Mouse (Mus musculus) kidney, embryonic 14.5 days (tissue): ENCODE data around the gene Rab31. TPM values are rescaled to one million over a fixed set of nuclear protein-coding genes. Genes with fewer than 3 reads are reported as not detected.

Source experiments
- ATAC-seq: fragments of 200-750 bp; cut with Nextera tagmentation; 2 replicates; pipeline ENCODE4 v1.8.0; 2017; ENCODE audit warnings: moderate number of reproducible peaks, mild to moderate bottlenecking, moderate TSS enrichment, moderate library complexity; ENCODE audit not compliant: low FRiP score, low TSS enrichment
- H3K27ac ChIP-seq: fragments of 300-500 bp; sonication (generic); 2 replicates; pipeline ENCODE4 v1.5.1; 2014; ENCODE audit warnings: low read depth, mild to moderate bottlenecking, low read length, moderate library complexity, mixed read lengths
- H3K27me3 ChIP-seq: fragments of 300-500 bp; sonication (generic); 2 replicates; pipeline ENCODE4 v1.6.1; 2014; ENCODE audit warnings: mild to moderate bottlenecking, low read length; ENCODE audit not compliant: control insufficient read depth, insufficient read depth
- H3K36me3 ChIP-seq: fragments of 300-500 bp; sonication (generic); 2 replicates; pipeline ENCODE4 v1.6.1; 2014; ENCODE audit warnings: low read length, mixed read lengths; ENCODE audit not compliant: control insufficient read depth, insufficient read depth
- H3K4me1 ChIP-seq: fragments of 300-500 bp; sonication (generic); 2 replicates; pipeline ENCODE4 v1.6.1; 2014; ENCODE audit warnings: low read length, mixed read lengths; ENCODE audit not compliant: control insufficient read depth, insufficient read depth
- H3K4me2 ChIP-seq: fragments of 300-500 bp; sonication (generic); replicated peaks from 2 replicates; pipeline ENCODE4 v1.6.1; 2014; ENCODE audit warnings: low read depth, mild to moderate bottlenecking, low read length
- H3K4me3 ChIP-seq: fragments of 300-500 bp; sonication (generic); 2 replicates; pipeline ENCODE4 v1.5.1; 2014; ENCODE audit warnings: mild to moderate bottlenecking, low read length
- H3K9ac ChIP-seq: fragments of 300-500 bp; sonication (generic); 2 replicates; pipeline ENCODE4 v1.6.1; 2014; ENCODE audit warnings: low read depth, mild to moderate bottlenecking, low read length, moderate library complexity
- H3K9me3 ChIP-seq: fragments of 300-500 bp; sonication (generic); 2 replicates; pipeline ENCODE4 v1.6.1; 2016; ENCODE audit warnings: low read length; ENCODE audit not compliant: control insufficient read depth
- WGBS: fragments of 180-500 bp; shearing (Covaris S2); extraction: QIAGEN DNeasy Blood & Tissue Kit; methylation state at CpG from one replicate; pipeline ENCODE4 v1.1.7; 2014; 5-methylcytosine and 5-hydroxymethylcytosine counted together
- polyA plus RNA-seq: library from polyadenylated mRNA; unstranded; fragments of >200 nt; fragmentation: Nextera tagmentation; extraction: Ambion mirVana; gene quantifications from 2 replicates; pipeline ENCODE4 v1.2.1, GENCODE M21; 2014

Rab31 gene
- polyA plus RNA-seq, result 21.2 and 38.0 TPM in 2 replicates

GRCm38 (mm10) chr17:65771951-65772934, at the start of gene Rab31:
Gene Rab31, minus strand, starts transcription at chr17:65772752.
- H3K9me3 ChIP-seq, result no peaks in the 10 kb centered on the region
- H3K27me3 ChIP-seq, result peaks cover 3% of the 10 kb centered on the region; the same call in 1 of the 2 replicates
- under 1% methylated on average over 70 of the region's 75 CpGs for WGBS
- peak; percentile 83 for ATAC-seq
- H3K4me2 ChIP-seq, result peak within 1 kb of the TSS; percentile 83
- H3K27ac ChIP-seq, result no peak within 1 kb of the TSS
- peaks cover 7% of the 10 kb centered on the region; the same call in 1 of the 2 replicates for H3K4me1 ChIP-seq
- H3K4me3 ChIP-seq, result peak within 1 kb of the TSS; percentile 58
- peak within 1 kb of the TSS; percentile 71 for H3K9ac ChIP-seq
- H3K36me3 ChIP-seq, result no peaks in the 10 kb centered on the region

- Histone ChIP-seq H3K9ac (no peak overlapping the region), H3K4me1 (no peaks in the 10 kb centered on the region), H3K27me3 (no peaks in the 10 kb centered on the region), H3K27ac (no peak overlapping the region), H3K4me2 (no peak overlapping the region), H3K4me3 (no peak overlapping the region), H3K9me3 (no peaks in the 10 kb centered on the region), H3K36me3 (peaks cover 66% of the 10 kb centered on the region)
- 66% methylated on average over 5 of the region's 5 CpGs for WGBS
- ATAC-seq, result no peak
These were observed 47.6 kb upstream of the Rab31 start for GRCm38 (mm10) chr17:65820197-65820596.

GRCm38 (mm10) chr17:65813763-65814162, 41.2 kb upstream of the Rab31 start:
- H3K9ac ChIP-seq, result no peak overlapping the region
- no peak overlapping the region for H3K27ac ChIP-seq
- peaks cover 69% of the 10 kb centered on the region for H3K36me3 ChIP-seq
- H3K9me3 ChIP-seq, result no peaks in the 10 kb centered on the region
- WGBS, result 92% methylated on average over 8 of the region's 8 CpGs
- H3K27me3 ChIP-seq, result no peaks in the 10 kb centered on the region
- ATAC-seq, result no peak
- no peak overlapping the region for H3K4me3 ChIP-seq
- H3K4me1 ChIP-seq, result no peaks in the 10 kb centered on the region
- H3K4me2 ChIP-seq, result no peak overlapping the region

- WGBS, result 81% methylated on average over 5 of the region's 5 CpGs
- Histone ChIP-seq H3K4me3 (no peak overlapping the region), H3K9ac (no peak overlapping the region), H3K27me3 (no peaks in the 10 kb centered on the region), H3K36me3 (peaks cover 59% of the 10 kb centered on the region), H3K4me2 (no peak overlapping the region), H3K9me3 (no peaks in the 10 kb centered on the region), H3K4me1 (no peaks in the 10 kb centered on the region), H3K27ac (no peak overlapping the region)
- no peak for ATAC-seq
These were observed 38.5 kb upstream of the Rab31 start for GRCm38 (mm10) chr17:65811032-65811431.

- 94% methylated on average over 2 of the region's 2 CpGs for WGBS
- Histone ChIP-seq H3K36me3 (peaks cover 33% of the 10 kb centered on the region; the same call in 1 of the 2 replicates), H3K9me3 (no peaks in the 10 kb centered on the region), H3K4me3 (no peak overlapping the region), H3K4me1 (no peaks in the 10 kb centered on the region), H3K9ac (no peak overlapping the region), H3K27me3 (no peaks in the 10 kb centered on the region), H3K4me2 (no peak overlapping the region), H3K27ac (no peak overlapping the region)
- no peak for ATAC-seq
These were observed 33.9 kb upstream of the Rab31 start for GRCm38 (mm10) chr17:65806416-65806815.

- no peak for ATAC-seq
- 84% methylated on average over 4 of the region's 4 CpGs for WGBS
These were observed 33.4 kb upstream of the Rab31 start for GRCm38 (mm10) chr17:65805966-65806365.

GRCm38 (mm10) chr17:65802026-65802425, 29.5 kb upstream of the Rab31 start:
- H3K27ac ChIP-seq, result no peak overlapping the region
- H3K4me2 ChIP-seq, result no peak overlapping the region
- no peak for ATAC-seq
- H3K36me3 ChIP-seq, result peaks cover 14% of the 10 kb centered on the region; the same call in 1 of the 2 replicates
- H3K4me1 ChIP-seq, result no peaks in the 10 kb centered on the region
- H3K27me3 ChIP-seq, result no peaks in the 10 kb centered on the region
- WGBS, result 81% methylated on average over 4 of the region's 4 CpGs
- no peak overlapping the region for H3K4me3 ChIP-seq
- no peak overlapping the region for H3K9ac ChIP-seq
- no peaks in the 10 kb centered on the region for H3K9me3 ChIP-seq

More at GRCm38 (mm10) chr17:65805966-65806365, 33.4 kb upstream of the Rab31 start:
- H3K27ac ChIP-seq, result no peak overlapping the region
- no peaks in the 10 kb centered on the region for H3K4me1 ChIP-seq
- H3K27me3 ChIP-seq, result no peaks in the 10 kb centered on the region
- H3K9me3 ChIP-seq, result no peaks in the 10 kb centered on the region
- no peak overlapping the region for H3K4me3 ChIP-seq
- H3K9ac ChIP-seq, result no peak overlapping the region
- H3K4me2 ChIP-seq, result no peak overlapping the region
- peaks cover 29% of the 10 kb centered on the region; the same call in 1 of the 2 replicates for H3K36me3 ChIP-seq

- no peak for ATAC-seq
These were observed 27.9 kb upstream of the Rab31 start for GRCm38 (mm10) chr17:65800451-65800850.

GRCm38 (mm10) chr17:65799353-65799752, 26.8 kb upstream of the Rab31 start:
- 91% methylated on average over 1 of the region's 1 CpGs for WGBS
- Histone ChIP-seq H3K27ac (no peak overlapping the region), H3K4me2 (no peak overlapping the region), H3K36me3 (peaks cover 7% of the 10 kb centered on the region; the same call in 1 of the 2 replicates), H3K9me3 (no peaks in the 10 kb centered on the region), H3K27me3 (no peaks in the 10 kb centered on the region), H3K4me3 (no peak overlapping the region), H3K4me1 (no peaks in the 10 kb centered on the region), H3K9ac (no peak overlapping the region)
- ATAC-seq, result no peak

More at GRCm38 (mm10) chr17:65800451-65800850, 27.9 kb upstream of the Rab31 start:
- H3K9me3 ChIP-seq, result no peaks in the 10 kb centered on the region
- no peak overlapping the region for H3K27ac ChIP-seq
- H3K9ac ChIP-seq, result no peak overlapping the region
- H3K4me2 ChIP-seq, result no peak overlapping the region
- WGBS, result 87% methylated on average over 6 of the region's 6 CpGs
- no peaks in the 10 kb centered on the region for H3K4me1 ChIP-seq
- no peaks in the 10 kb centered on the region for H3K27me3 ChIP-seq
- no peak overlapping the region for H3K4me3 ChIP-seq
- peaks cover 8% of the 10 kb centered on the region; the same call in 1 of the 2 replicates for H3K36me3 ChIP-seq
